Mouse (Mus musculus): ENCODE data around the gene F12.
A peak's percentile ranks its signal among the peaks of the same experiment; 100 is the strongest.

F12 gene

GRCm38 (mm10) chr13:55426613-55427012 is at the start of gene F12:
F12 (minus strand) TSS chr13:55426793.
- ATAC-seq (ENCODE audit: low TSS enrichment) = no peak

- no peak for ATAC-seq (ENCODE audit: low TSS enrichment)
These were observed 49.7 kb upstream of the F12 start for GRCm38 (mm10) chr13:55476256-55476655.

GRCm38 (mm10) chr13:55475750-55476149 is 49.2 kb upstream of the F12 start:
- ATAC-seq (ENCODE audit: low TSS enrichment) = no peak

GRCm38 (mm10) chr13:55474621-55475069 is 48.1 kb upstream of the F12 start:
- peak; percentile 21; the same call in 1 of the 2 replicates for ATAC-seq (ENCODE audit: low TSS enrichment)

- ATAC-seq (ENCODE audit: low TSS enrichment) = no peak
These were observed 47.4 kb upstream of the F12 start for GRCm38 (mm10) chr13:55473961-55474360.

- ATAC-seq (ENCODE audit: low TSS enrichment) = no peak
These were observed 46.7 kb upstream of the F12 start for GRCm38 (mm10) chr13:55473076-55473831.

- peak; percentile 24 for ATAC-seq (ENCODE audit: low TSS enrichment)
These were observed 45.8 kb upstream of the F12 start for GRCm38 (mm10) chr13:55472132-55473022.

GRCm38 (mm10) chr13:55471819-55472131 is 45.2 kb upstream of the F12 start:
- ATAC-seq (ENCODE audit: low TSS enrichment) = peak; percentile 2; the same call in 1 of the 2 replicates

GRCm38 (mm10) chr13:55471156-55471818 is 44.7 kb upstream of the F12 start:
- peak; percentile 17; the same call in 1 of the 2 replicates for ATAC-seq (ENCODE audit: low TSS enrichment)

- no peak for ATAC-seq (ENCODE audit: low TSS enrichment)
These were observed 43.8 kb upstream of the F12 start for GRCm38 (mm10) chr13:55470372-55470771.

- ATAC-seq (ENCODE audit: low TSS enrichment) = no peak
These were observed 42.4 kb upstream of the F12 start for GRCm38 (mm10) chr13:55468851-55469560.

- peak; percentile 17; the same call in 1 of the 2 replicates for ATAC-seq (ENCODE audit: low TSS enrichment)
These were observed 39.3 kb upstream of the F12 start for GRCm38 (mm10) chr13:55465830-55466440.

- ATAC-seq (ENCODE audit: low TSS enrichment) = peak; percentile 27; the same call in 1 of the 2 replicates
These were observed 38.6 kb upstream of the F12 start for GRCm38 (mm10) chr13:55465184-55465583.

GRCm38 (mm10) chr13:55464027-55464884 is 37.7 kb upstream of the F12 start, which contains the start of gene Prr7:
Prr7 (plus strand) TSS chr13:55464267.
- peak; percentile 58 for ATAC-seq (ENCODE audit: low TSS enrichment)

- ATAC-seq (ENCODE audit: low TSS enrichment) = peak; percentile 8; the same call in 1 of the 2 replicates
These were observed 36.9 kb upstream of the F12 start for GRCm38 (mm10) chr13:55463399-55464026.

- ATAC-seq (ENCODE audit: low TSS enrichment) = no peak
These were observed 36.4 kb upstream of the F12 start for GRCm38 (mm10) chr13:55462965-55463364.

- ATAC-seq (ENCODE audit: low TSS enrichment) = no peak
These were observed 25.4 kb upstream of the F12 start for GRCm38 (mm10) chr13:55451785-55452549.

- no peak for ATAC-seq (ENCODE audit: low TSS enrichment)
These were observed 24.7 kb upstream of the F12 start for GRCm38 (mm10) chr13:55451296-55451695.

Data from frontal cortex, adult (tissue).